Mouse (Mus musculus) kidney, adult 2 months (tissue): Measurements from ENCODE around the gene Tanc2.

Source experiments
- CTCF ChIP-seq: fragments of 200-500 bp; conservative IDR thresholded peaks from 2 replicates; pipeline ENCODE4 v1.5.1; 2011; ENCODE audit warnings: low read depth, mild to moderate bottlenecking, control low read depth, low read length, moderate library complexity, mixed read lengths; ENCODE audit not compliant: insufficient read depth, insufficient read length
- POLR2A ChIP-seq: fragments of 200-500 bp; IDR thresholded peaks from one replicate; pipeline ENCODE4 v1.6.1; 2011; ENCODE audit warnings: low read depth, low read length, control low read depth

DNA sequence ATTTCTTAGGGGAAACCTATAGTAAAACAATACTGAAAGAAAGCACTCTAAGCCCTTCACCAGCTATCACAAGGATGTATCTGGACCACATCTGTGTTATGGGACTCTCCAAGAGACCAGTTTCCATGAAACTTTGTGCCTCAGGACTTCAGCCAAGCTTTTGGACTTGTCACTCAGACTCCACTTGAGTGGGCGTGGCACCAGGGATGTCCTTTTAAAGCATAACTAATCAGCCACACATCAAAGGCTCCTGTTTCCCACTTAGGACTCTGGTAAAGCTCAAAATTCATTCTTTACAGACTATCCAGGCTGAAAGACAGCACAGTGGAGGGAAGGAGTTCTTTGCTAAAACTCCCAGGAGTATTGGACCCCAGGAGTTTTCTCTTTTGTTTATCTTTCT, 89.2 kb downstream of the Tanc2 start:
- TF ChIP-seq POLR2A (no peak), CTCF (no peak)
